Mouse (Mus musculus): ENCODE measurements around the gene LTO1. TPM values are rescaled to one million over a fixed set of nuclear protein-coding genes. Genes with fewer than 3 reads are reported as not detected.
"Not testable (repeated sequence)": the region's sequence is repeated elsewhere in the genome, so short reads cannot be mapped to it uniquely, and the experiment has no call there.

LTO1 gene
- total and polyA plus RNA-seq, 2 experiments from 2014 or later = 5.5 to 13.6 TPM

- no peaks in the 10 kb centered on the region for H3K9me3 ChIP-seq (replicated peaks; ENCODE audit: control insufficient read depth, low read length)
- no peak within 1 kb of the TSS for H3K9ac ChIP-seq (replicated peaks; ENCODE audit: low read depth, low read length)
- WGBS = 1% methylated on average over 65 of the region's 65 CpGs
- H3K4me3 ChIP-seq (ENCODE audit: low read depth, low read length) = peak within 1 kb of the TSS; percentile 38
- H3K27ac ChIP-seq (ENCODE audit: low read depth) = no peak within 1 kb of the TSS
- no peaks in the 10 kb centered on the region for H3K36me3 ChIP-seq (replicated peaks; ENCODE audit: control insufficient read depth, insufficient read depth, low read length)
- ATAC-seq (ENCODE audit: insufficient read depth, low read depth) (0 out of 2 replicates have a peak, but pooled peaks have one; percentile 12), DNase-seq (ENCODE audit: low spot score) (no peak)
- H3K4me1 ChIP-seq (ENCODE audit: control insufficient read depth, insufficient read depth) = peaks cover 10% of the 10 kb centered on the region
- no peak for TF ChIP-seq EP300 (IDR thresholded peaks at IDR 0.05; ENCODE audit: low read depth)
- no peak for TF ChIP-seq CTCF (IDR thresholded peaks at IDR 0.05; ENCODE audit: low read depth)
- peaks cover 59% of the 10 kb centered on the region for H3K27me3 ChIP-seq (ENCODE audit: control insufficient read depth, insufficient read depth, low read length)
- peak within 1 kb of the TSS; percentile 62 for H3K4me2 ChIP-seq (ENCODE audit: low read depth, low read length)
These were observed 18.3 kb upstream of the LTO1 start, which contains the start of gene Fgf15 for GRCm38 (mm10) chr7:144896294-144897218. Fgf15 (plus strand) TSS chr7:144896531.

GRCm38 (mm10) chr7:144898506-144898905 is 16.4 kb upstream of the LTO1 start:
- DNase-seq (ENCODE audit: low spot score) (no peak), ATAC-seq (ENCODE audit: insufficient read depth, low read depth) (no peak)
- no peaks in the 10 kb centered on the region for H3K36me3 ChIP-seq (replicated peaks; ENCODE audit: control insufficient read depth, insufficient read depth, low read length)
- no peak overlapping the region for H3K9ac ChIP-seq (replicated peaks; ENCODE audit: low read depth, low read length)
- 63% methylated on average over 6 of the region's 6 CpGs for WGBS
- no peak overlapping the region for H3K4me2 ChIP-seq (ENCODE audit: low read depth, low read length)
- no peak overlapping the region for H3K4me3 ChIP-seq (ENCODE audit: low read depth, low read length)
- TF ChIP-seq CTCF (IDR thresholded peaks at IDR 0.05; ENCODE audit: low read depth) = no peak
- TF ChIP-seq EP300 (IDR thresholded peaks at IDR 0.05; ENCODE audit: low read depth) = no peak
- no peaks in the 10 kb centered on the region for H3K9me3 ChIP-seq (replicated peaks; ENCODE audit: control insufficient read depth, low read length)
- H3K27me3 ChIP-seq (ENCODE audit: control insufficient read depth, insufficient read depth, low read length) = peaks cover 60% of the 10 kb centered on the region
- peaks cover 10% of the 10 kb centered on the region for H3K4me1 ChIP-seq (ENCODE audit: control insufficient read depth, insufficient read depth)
- no peak overlapping the region for H3K27ac ChIP-seq (ENCODE audit: low read depth)

GRCm38 (mm10) chr7:144905514-144905913 is 9.4 kb upstream of the LTO1 start:
- not testable (repeated sequence) for H3K9ac ChIP-seq (replicated peaks; ENCODE audit: low read depth, low read length); ATAC-seq (ENCODE audit: insufficient read depth, low read depth); H3K27ac ChIP-seq (ENCODE audit: low read depth); H3K4me2 ChIP-seq (ENCODE audit: low read depth, low read length); H3K4me3 ChIP-seq (ENCODE audit: low read depth, low read length); H3K4me1 ChIP-seq (ENCODE audit: control insufficient read depth, insufficient read depth); H3K9me3 ChIP-seq (replicated peaks; ENCODE audit: control insufficient read depth, low read length); H3K27me3 ChIP-seq (ENCODE audit: control insufficient read depth, insufficient read depth, low read length); H3K36me3 ChIP-seq (replicated peaks; ENCODE audit: control insufficient read depth, insufficient read depth, low read length); DNase-seq (ENCODE audit: low spot score)
- WGBS = 90% methylated on average over 3 of the region's 3 CpGs

DNA sequence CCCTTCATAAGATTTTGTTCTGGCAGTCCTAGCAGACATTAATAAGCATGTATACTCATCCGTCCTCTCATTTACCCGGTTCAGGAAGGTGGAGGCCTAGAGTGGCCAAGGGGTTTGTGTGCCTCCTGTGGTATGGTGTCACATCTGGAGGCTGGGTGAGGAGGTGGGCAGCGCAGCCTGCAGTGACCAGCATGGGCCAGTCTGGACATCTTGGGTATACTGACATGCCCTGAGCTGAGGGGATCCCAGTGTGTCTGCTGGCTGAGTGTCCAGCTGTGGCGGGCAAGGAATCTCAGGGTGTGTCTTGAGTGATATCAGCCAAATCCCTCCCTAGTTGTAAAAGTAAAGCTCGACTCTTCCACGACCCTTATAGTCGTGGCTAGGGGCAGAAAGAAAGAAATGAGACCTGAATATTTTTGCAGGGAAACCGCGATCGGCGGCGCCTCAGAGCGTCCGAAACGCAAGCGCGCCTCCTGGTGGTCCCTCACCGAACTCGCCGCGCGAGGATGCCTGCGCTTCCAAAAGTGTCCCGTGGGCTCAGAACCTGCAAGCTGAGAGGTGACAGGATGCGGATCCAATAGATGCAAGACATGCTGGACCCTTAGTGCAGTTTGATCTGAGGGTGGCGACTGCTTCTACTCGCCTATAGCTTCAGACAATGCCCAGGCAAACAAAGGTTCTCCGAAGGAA is 8.0 kb upstream of the LTO1 start:
- ATAC-seq (ENCODE audit: insufficient read depth, low read depth) = peak; percentile 50; the same call in 1 of the 2 replicates
- 10% methylated on average over 28 of the region's 28 CpGs for WGBS
- TF ChIP-seq CTCF (IDR thresholded peaks at IDR 0.05; ENCODE audit: low read depth) = peak; percentile 69
- TF ChIP-seq EP300 (IDR thresholded peaks at IDR 0.05; ENCODE audit: low read depth) = no peak

GRCm38 (mm10) chr7:144907793-144908192 is 7.1 kb upstream of the LTO1 start:
- DNase-seq (ENCODE audit: low spot score) = peak; percentile 57
- H3K9me3 ChIP-seq (replicated peaks; ENCODE audit: control insufficient read depth, low read length) = peaks cover 4% of the 10 kb centered on the region; the same call in 1 of the 2 replicates
- H3K4me3 ChIP-seq (ENCODE audit: low read depth, low read length) = no peak overlapping the region
- no peak for TF ChIP-seq EP300 (IDR thresholded peaks at IDR 0.05; ENCODE audit: low read depth)
- TF ChIP-seq CTCF (IDR thresholded peaks at IDR 0.05; ENCODE audit: low read depth) = peak; percentile 47
- peak; percentile 65; the same call in 1 of the 2 replicates for ATAC-seq (ENCODE audit: insufficient read depth, low read depth)
- WGBS = 7% methylated on average over 8 of the region's 8 CpGs
- no peak overlapping the region for H3K4me2 ChIP-seq (ENCODE audit: low read depth, low read length)
- H3K36me3 ChIP-seq (replicated peaks; ENCODE audit: control insufficient read depth, insufficient read depth, low read length) = no peaks in the 10 kb centered on the region
- no peak overlapping the region for H3K27ac ChIP-seq (ENCODE audit: low read depth)
- H3K27me3 ChIP-seq (ENCODE audit: control insufficient read depth, insufficient read depth, low read length) = no peaks in the 10 kb centered on the region
- H3K4me1 ChIP-seq (ENCODE audit: control insufficient read depth, insufficient read depth) = no peaks in the 10 kb centered on the region
- no peak overlapping the region for H3K9ac ChIP-seq (replicated peaks; ENCODE audit: low read depth, low read length)

More for the DNA sequence above, 8.0 kb upstream of the LTO1 start:
- H3K9me3 ChIP-seq (replicated peaks; ENCODE audit: control insufficient read depth, low read length) = peaks cover 4% of the 10 kb centered on the region; the same call in 1 of the 2 replicates
- no peak overlapping the region for H3K4me3 ChIP-seq (ENCODE audit: low read depth, low read length)
- H3K9ac ChIP-seq (replicated peaks; ENCODE audit: low read depth, low read length) = no peak overlapping the region
- DNase-seq (ENCODE audit: low spot score) = peak; percentile 26
- H3K27me3 ChIP-seq (ENCODE audit: control insufficient read depth, insufficient read depth, low read length) = 0 out of 2 replicates have a peak, but pooled peaks cover 5% of the 10 kb centered on the region
- no peak overlapping the region for H3K27ac ChIP-seq (ENCODE audit: low read depth)
- peak overlapping the region; percentile 39; the same call in 1 of the 2 replicates for H3K4me2 ChIP-seq (ENCODE audit: low read depth, low read length)
- no peaks in the 10 kb centered on the region for H3K36me3 ChIP-seq (replicated peaks; ENCODE audit: control insufficient read depth, insufficient read depth, low read length)
- H3K4me1 ChIP-seq (ENCODE audit: control insufficient read depth, insufficient read depth) = no peaks in the 10 kb centered on the region

Measured in heart, postnatal 0 days (tissue).